Mouse (Mus musculus): ENCODE results near the gene Mfge8. TPM values are rescaled to one million over a fixed set of nuclear protein-coding genes. Genes with fewer than 3 reads are reported as not detected.

Gene Mfge8
- polyA plus RNA-seq, 1 experiment = 191 TPM

DNA sequence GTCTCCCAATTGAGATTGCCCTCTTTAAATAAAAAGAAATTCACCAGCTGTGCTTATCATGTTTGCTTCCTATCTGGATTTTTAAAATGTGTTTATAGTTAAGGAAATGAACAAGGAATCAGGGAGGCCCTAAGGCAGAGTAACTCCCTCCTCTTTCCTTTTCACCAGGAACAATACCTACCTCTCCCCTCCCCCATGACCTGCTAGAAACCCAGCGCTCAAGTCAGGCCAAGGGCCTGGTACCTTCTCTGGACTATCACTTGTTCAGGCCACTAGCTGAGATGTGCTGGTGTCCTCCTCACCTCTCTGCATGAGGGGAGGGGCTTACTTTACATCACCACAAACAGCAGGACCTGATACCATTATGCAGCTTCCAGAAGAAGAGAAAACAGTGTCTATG lies 34.6 kb upstream of the Mfge8 start:
- TF ChIP-seq CTCF (conservative IDR thresholded peaks at IDR 0.05; ENCODE audit: insufficient read depth, insufficient read length, low read depth, low read length) (no peak), POLR2A (IDR thresholded peaks at IDR 0.05; ENCODE audit: low read depth, low read length) (no peak)
- 69% methylated on average over 1 of the region's 1 CpGs for WGBS

DNA sequence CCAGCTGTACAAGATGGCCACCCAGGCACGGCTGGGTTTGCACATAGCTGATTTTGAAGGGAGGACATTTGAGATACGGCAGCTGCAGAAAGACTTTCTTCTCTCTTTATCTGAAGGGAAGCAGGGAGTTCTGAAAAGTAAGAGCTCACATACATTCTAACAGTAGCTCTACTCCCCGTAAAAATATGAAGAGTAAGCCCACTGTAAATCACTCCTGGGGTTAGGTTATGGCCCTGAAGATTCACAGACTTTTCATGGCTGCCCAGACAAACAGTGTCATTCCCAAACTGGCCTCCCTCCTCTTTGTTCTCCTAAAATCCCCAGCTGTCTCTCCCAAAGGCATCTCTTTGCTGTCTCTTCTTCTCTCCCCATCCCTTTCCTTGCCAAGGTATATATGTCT lies 24.9 kb upstream of the Mfge8 start:
- Histone ChIP-seq H3K4me3 (ENCODE audit: insufficient read depth, low read depth, low read length) (no peak overlapping the region), H3K4me1 (ENCODE audit: control insufficient read depth, insufficient read depth, low read length) (no peaks in the 10 kb centered on the region), H3K36me3 (ENCODE audit: control insufficient read depth, insufficient read depth, low read length) (no peaks in the 10 kb centered on the region), H3K27me3 (replicated peaks; ENCODE audit: control insufficient read depth, insufficient read depth, low read length) (no peaks in the 10 kb centered on the region), H3K27ac (ENCODE audit: insufficient read depth, low read depth, low read length) (no peak overlapping the region)
- DNase-seq = no peak
- 59% methylated on average over 3 of the region's 3 CpGs for WGBS
- TF ChIP-seq CTCF (conservative IDR thresholded peaks at IDR 0.05; ENCODE audit: insufficient read depth, insufficient read length, low read depth, low read length) = no peak
- no peak for TF ChIP-seq POLR2A (IDR thresholded peaks at IDR 0.05; ENCODE audit: low read depth, low read length)

More for the DNA sequence above, 34.6 kb upstream of the Mfge8 start:
- no peak overlapping the region for H3K4me3 ChIP-seq (ENCODE audit: insufficient read depth, low read depth, low read length)
- H3K4me1 ChIP-seq (ENCODE audit: control insufficient read depth, insufficient read depth, low read length) = no peaks in the 10 kb centered on the region
- no peaks in the 10 kb centered on the region for H3K36me3 ChIP-seq (ENCODE audit: control insufficient read depth, insufficient read depth, low read length)
- DNase-seq = no peak
- no peak overlapping the region for H3K27ac ChIP-seq (ENCODE audit: insufficient read depth, low read depth, low read length)
- H3K27me3 ChIP-seq (replicated peaks; ENCODE audit: control insufficient read depth, insufficient read depth, low read length) = no peaks in the 10 kb centered on the region

DNA sequence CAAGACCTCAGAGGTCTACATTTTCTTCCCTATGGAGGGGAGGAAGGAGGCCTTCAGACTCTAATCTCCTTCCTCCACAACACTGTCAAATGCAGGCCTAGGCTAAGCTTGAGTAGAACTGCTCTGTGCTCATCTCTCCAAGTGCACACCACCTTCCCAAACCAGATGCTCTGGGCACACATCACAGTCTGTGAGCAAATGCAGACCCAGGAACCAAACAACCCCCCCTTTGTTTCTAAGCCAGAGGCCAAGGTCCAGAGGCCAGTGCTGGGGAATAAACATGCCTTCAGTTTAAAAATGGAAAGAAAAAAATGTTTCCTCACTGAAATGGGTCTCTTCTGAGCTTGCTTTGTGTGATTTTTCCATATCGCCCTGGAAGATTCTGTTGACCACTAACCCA lies 22.9 kb upstream of the Mfge8 start:
- Histone ChIP-seq H3K27me3 (replicated peaks; ENCODE audit: control insufficient read depth, insufficient read depth, low read length) (no peaks in the 10 kb centered on the region), H3K36me3 (ENCODE audit: control insufficient read depth, insufficient read depth, low read length) (no peaks in the 10 kb centered on the region), H3K4me3 (ENCODE audit: insufficient read depth, low read depth, low read length) (no peak overlapping the region), H3K4me1 (ENCODE audit: control insufficient read depth, insufficient read depth, low read length) (no peaks in the 10 kb centered on the region), H3K27ac (ENCODE audit: insufficient read depth, low read depth, low read length) (no peak overlapping the region)
- DNase-seq = peak; percentile 21
- TF ChIP-seq POLR2A (IDR thresholded peaks at IDR 0.05; ENCODE audit: low read depth, low read length) (no peak), CTCF (conservative IDR thresholded peaks at IDR 0.05; ENCODE audit: insufficient read depth, insufficient read length, low read depth, low read length) (no peak)
- 67% methylated on average over 1 of the region's 1 CpGs for WGBS

DNA sequence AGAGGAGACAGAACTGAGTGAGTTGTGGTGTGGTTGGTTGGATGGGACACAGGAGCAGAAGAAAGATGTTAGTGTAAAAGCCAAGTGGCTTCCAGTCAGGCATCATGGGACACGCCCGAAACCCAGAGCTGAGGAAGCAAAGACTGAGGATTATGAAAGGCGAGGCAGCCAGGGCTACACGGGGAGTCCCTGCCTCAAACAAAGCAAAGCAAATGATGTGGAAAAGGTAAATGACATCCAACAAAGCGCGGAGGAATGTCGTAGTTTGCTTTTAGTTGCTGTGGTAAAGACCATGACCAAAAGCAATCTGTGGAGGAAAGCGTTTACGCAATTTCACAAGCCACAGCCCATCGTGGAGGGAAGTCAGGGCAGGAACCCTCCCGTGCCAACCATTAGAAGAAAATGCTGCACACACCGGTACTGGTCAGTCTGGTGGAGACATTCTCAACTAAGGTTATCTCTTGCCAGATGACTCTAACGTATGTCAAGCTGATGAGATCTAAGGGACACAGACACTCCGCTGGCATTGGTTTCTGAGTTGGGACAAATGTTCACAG lies 18.2 kb upstream of the Mfge8 start:
- H3K27ac ChIP-seq (ENCODE audit: insufficient read depth, low read depth, low read length) = no peak overlapping the region
- no peak overlapping the region for H3K4me3 ChIP-seq (ENCODE audit: insufficient read depth, low read depth, low read length)
- no peaks in the 10 kb centered on the region for H3K4me1 ChIP-seq (ENCODE audit: control insufficient read depth, insufficient read depth, low read length)
- TF ChIP-seq POLR2A (IDR thresholded peaks at IDR 0.05; ENCODE audit: low read depth, low read length) (no peak), CTCF (conservative IDR thresholded peaks at IDR 0.05; ENCODE audit: insufficient read depth, insufficient read length, low read depth, low read length) (no peak)
- H3K27me3 ChIP-seq (replicated peaks; ENCODE audit: control insufficient read depth, insufficient read depth, low read length) = no peaks in the 10 kb centered on the region
- WGBS = 57% methylated on average over 14 of the region's 14 CpGs
- H3K36me3 ChIP-seq (ENCODE audit: control insufficient read depth, insufficient read depth, low read length) = no peaks in the 10 kb centered on the region
- no peak for DNase-seq

DNA sequence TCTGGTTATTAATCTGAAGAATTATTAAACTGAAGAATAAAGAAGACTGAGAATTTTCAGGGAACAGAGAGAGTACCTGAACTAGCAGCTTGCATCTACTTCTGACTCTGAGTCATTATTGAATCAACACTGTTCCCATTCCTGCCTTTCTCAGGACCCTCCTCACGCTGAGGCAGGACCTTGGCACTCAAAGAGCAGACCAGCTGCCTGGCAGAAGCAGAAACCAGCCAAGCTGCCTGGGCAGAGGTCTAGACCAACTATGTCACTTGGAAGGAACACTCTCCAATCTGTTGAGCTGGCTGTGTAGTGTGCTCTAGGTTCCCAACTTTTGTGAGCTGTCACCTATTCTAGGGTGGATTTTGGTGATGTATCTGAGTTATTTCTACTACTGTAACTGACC lies 10.5 kb upstream of the Mfge8 start:
- Histone ChIP-seq H3K27ac (ENCODE audit: insufficient read depth, low read depth, low read length) (no peak overlapping the region), H3K36me3 (ENCODE audit: control insufficient read depth, insufficient read depth, low read length) (no peaks in the 10 kb centered on the region), H3K4me1 (ENCODE audit: control insufficient read depth, insufficient read depth, low read length) (no peaks in the 10 kb centered on the region), H3K4me3 (ENCODE audit: insufficient read depth, low read depth, low read length) (no peak overlapping the region), H3K27me3 (replicated peaks; ENCODE audit: control insufficient read depth, insufficient read depth, low read length) (no peaks in the 10 kb centered on the region)
- no peak for DNase-seq
- 72% methylated on average over 1 of the region's 1 CpGs for WGBS
- TF ChIP-seq CTCF (conservative IDR thresholded peaks at IDR 0.05; ENCODE audit: insufficient read depth, insufficient read length, low read depth, low read length) (no peak), POLR2A (IDR thresholded peaks at IDR 0.05; ENCODE audit: low read depth, low read length) (no peak)

DNA sequence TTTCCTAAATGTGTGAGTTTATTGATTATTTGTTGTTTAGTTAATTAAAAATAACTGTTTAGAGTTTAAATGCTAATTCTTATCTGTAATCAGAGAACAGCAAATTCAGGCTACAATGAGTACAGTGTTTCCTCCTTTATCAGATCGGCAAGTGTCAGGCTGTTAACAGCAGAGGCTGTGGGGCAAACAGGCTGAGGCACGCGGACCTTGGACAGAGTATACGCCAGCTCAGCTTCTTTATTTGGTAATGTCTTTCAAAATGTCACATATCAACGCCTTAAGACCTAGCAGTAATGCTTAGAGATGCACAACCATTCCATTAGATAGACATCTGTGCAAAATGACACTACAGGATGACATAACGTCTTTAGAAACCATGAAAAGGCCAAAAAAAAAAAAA lies 662 bp upstream of the Mfge8 start:
- no peak for DNase-seq
- H3K36me3 ChIP-seq (ENCODE audit: control insufficient read depth, insufficient read depth, low read length) = no peaks in the 10 kb centered on the region
- 53% methylated on average over 6 of the region's 6 CpGs for WGBS
- H3K4me3 ChIP-seq (ENCODE audit: insufficient read depth, low read depth, low read length) = no peak overlapping the region
- TF ChIP-seq POLR2A (IDR thresholded peaks at IDR 0.05; ENCODE audit: low read depth, low read length) (no peak), CTCF (conservative IDR thresholded peaks at IDR 0.05; ENCODE audit: insufficient read depth, insufficient read length, low read depth, low read length) (no peak)
- no peak overlapping the region for H3K27ac ChIP-seq (ENCODE audit: insufficient read depth, low read depth, low read length)
- no peaks in the 10 kb centered on the region; the same call in 1 of the 2 replicates for H3K4me1 ChIP-seq (ENCODE audit: control insufficient read depth, insufficient read depth, low read length)
- H3K27me3 ChIP-seq (replicated peaks; ENCODE audit: control insufficient read depth, insufficient read depth, low read length) = no peaks in the 10 kb centered on the region

DNA sequence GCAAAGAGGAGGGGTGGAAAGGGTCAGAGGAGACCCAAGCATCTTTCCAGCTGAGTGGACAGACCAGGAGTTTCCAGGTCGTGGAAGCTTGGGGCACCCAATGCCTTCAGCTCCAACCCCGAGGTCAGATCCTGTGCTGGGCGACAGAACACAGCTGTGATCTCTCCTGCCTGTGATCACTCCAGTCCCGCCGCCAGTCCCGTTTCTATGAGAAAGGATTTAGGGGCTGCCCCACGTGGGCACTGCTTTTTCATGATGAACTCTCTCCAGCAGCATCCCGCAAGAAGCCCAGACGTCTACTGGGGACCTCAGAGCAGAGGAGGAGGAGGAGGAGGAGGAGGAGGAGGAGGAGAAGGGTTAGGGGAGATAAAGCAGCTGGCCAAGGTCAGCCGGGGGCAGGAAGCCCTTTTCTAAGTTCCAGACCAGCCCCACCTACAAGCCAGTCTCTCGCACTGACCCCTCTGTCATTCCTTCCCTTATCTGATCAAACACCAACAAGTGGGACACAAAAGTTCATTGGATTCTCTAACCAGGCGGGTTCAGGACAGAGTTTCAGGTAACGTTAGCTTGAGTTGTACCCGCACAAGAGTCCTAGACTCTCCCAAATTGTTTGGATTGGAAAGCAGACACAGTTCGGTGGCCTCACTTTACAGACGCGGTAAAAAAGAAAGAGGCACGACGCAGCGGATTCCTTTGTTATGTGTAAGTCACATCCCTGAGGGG lies 768 bp downstream of the Mfge8 start:
- H3K4me1 ChIP-seq (ENCODE audit: control insufficient read depth, insufficient read depth, low read length) = no peaks in the 10 kb centered on the region; the same call in 1 of the 2 replicates
- no peaks in the 10 kb centered on the region for H3K27me3 ChIP-seq (replicated peaks; ENCODE audit: control insufficient read depth, insufficient read depth, low read length)
- TF ChIP-seq CTCF (conservative IDR thresholded peaks at IDR 0.05; ENCODE audit: insufficient read depth, insufficient read length, low read depth, low read length) (no peak), POLR2A (IDR thresholded peaks at IDR 0.05; ENCODE audit: low read depth, low read length) (no peak)
- peak overlapping the region; percentile 95 for H3K4me3 ChIP-seq (ENCODE audit: insufficient read depth, low read depth, low read length)
- WGBS = 15% methylated on average over 19 of the region's 20 CpGs
- no peak for DNase-seq
- peak overlapping the region; percentile 17 for H3K27ac ChIP-seq (ENCODE audit: insufficient read depth, low read depth, low read length)
- no peaks in the 10 kb centered on the region for H3K36me3 ChIP-seq (ENCODE audit: control insufficient read depth, insufficient read depth, low read length)

Measured in kidney, adult 2 months (tissue).